ENCODE assay signal across 22 mouse cellular contexts in the genomic region with DNA sequence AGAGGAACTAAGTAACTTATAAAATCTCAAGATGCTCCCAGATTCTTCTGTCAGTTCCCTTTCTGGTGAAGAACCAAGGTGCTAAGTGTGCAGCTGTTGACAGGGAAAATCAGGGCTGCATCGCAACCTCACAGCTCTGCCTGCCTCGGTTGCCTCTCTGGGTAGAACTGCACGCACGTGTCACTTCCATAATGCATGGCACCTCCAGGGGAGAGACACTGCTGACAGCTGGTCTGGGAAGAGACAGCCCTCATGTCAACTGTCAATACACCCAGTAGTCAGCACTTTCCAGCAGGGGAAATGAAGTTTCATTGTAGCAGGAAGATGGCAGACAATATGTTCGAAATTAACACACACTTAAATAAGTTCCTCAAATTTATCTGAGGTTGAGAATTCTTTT.
DNase-seq lines count a peak whose midpoint lies in the region; ATAC-seq and TF ChIP-seq lines count a peak whose summit lies in the region.
"Had no signal": no experiment of that assay in that cellular context is flagged by ENCODE, and none has a peak within 500 bp of the region (broad histone marks: within the 10 kb centered on the region; RNA-seq: fewer than 3 reads in every experiment).

No protein-coding gene starts in this region.

- no peak for TF ChIP-seq POLR2A in heart, adult 2 months (IDR thresholded peaks at IDR 0.05; ENCODE audit: insufficient read depth, low read depth, low read length)
- no peak for TF ChIP-seq POLR2A in bone marrow macrophage, adult 2 months (IDR thresholded peaks at IDR 0.05; ENCODE audit: borderline replicate concordance, low read depth, low read length)

- no peak overlapping the region for H3K4me3 ChIP-seq in heart, adult 2 months
- no peak overlapping the region for H3K4me3 ChIP-seq in bone marrow macrophage, adult 2 months (ENCODE audit: insufficient read depth, low read length)
- H3K4me3 ChIP-seq in macrophage (ENCODE audit: inconsistent target), result no peak overlapping the region
- H3K4me3 ChIP-seq: embryonic facial prominence, embryonic 10.5 days; embryonic facial prominence, embryonic 13.5 days; erythroblast, embryonic 14.5 days; forebrain, embryonic 12.5 days; forebrain, embryonic 15.5 days; hindbrain, embryonic 12.5 days; hindbrain, embryonic 15.5 days had no signal

- H3K79me2 ChIP-seq in heart, adult 2 months (replicated peaks; ENCODE audit: control insufficient read depth, insufficient read depth, low read length), result no peaks in the 10 kb centered on the region
- no peaks in the 10 kb centered on the region for H3K79me2 ChIP-seq in macrophage (ENCODE audit: inconsistent target)

- peak; percentile 16; the same call in 1 of the 2 replicates for ATAC-seq in monocyte, adult 5-6 weeks (replicated peaks; ENCODE audit: insufficient number of reproducible peaks, low FRiP score, low TSS enrichment, poor library complexity, severe bottlenecking)
- ATAC-seq: activated CD4-positive, CD25-positive, alpha-beta regulatory T cell, adult 4 months; forebrain, embryonic 15.5 days had no signal

- H3K27ac ChIP-seq in heart, adult 2 months, result no peak overlapping the region
- peak overlapping the region; percentile 86 for H3K27ac ChIP-seq in bone marrow macrophage, adult 2 months (ENCODE audit: insufficient read depth, low read depth, low read length)
- peak overlapping the region; percentile 43 for H3K27ac ChIP-seq in macrophage
- H3K27ac ChIP-seq: embryonic facial prominence, embryonic 10.5 days; embryonic facial prominence, embryonic 13.5 days; forebrain, embryonic 12.5 days; forebrain, embryonic 15.5 days; hindbrain, embryonic 12.5 days; hindbrain, embryonic 15.5 days had no signal

- peak; percentile 93 for DNase-seq in heart, adult 11 months
- DNase-seq in heart, adult 2 months, result no peak
- no peak for DNase-seq in natural killer cell, adult 2 months (ENCODE audit: low spot score in 2 of 2)
- no peak for DNase-seq in left cerebral cortex, postnatal 14 days (ENCODE audit: low spot score in 2 of 2)
- DNase-seq: adrenal gland, adult 8-10 months; adrenal gland, postnatal 25 days; cerebellum, adult 2 months; cerebellum, adult 9-11 months; cerebellum, postnatal 25 days; embryo, embryonic 11 days; gastrocnemius, postnatal 25 days had no signal

- H3K27me3 ChIP-seq in heart, adult 2 months (ENCODE audit: control insufficient read depth, insufficient read depth, low read length), result no peaks in the 10 kb centered on the region
- H3K27me3 ChIP-seq: embryonic facial prominence, embryonic 13.5 days; forebrain, embryonic 15.5 days; hindbrain, embryonic 12.5 days; hindbrain, embryonic 15.5 days had no signal

- WGBS in heart, adult 2 months, result 70% methylated on average over 5 of the region's 5 CpGs
- WGBS in macrophage (ENCODE audit: missing documents), result 59% methylated on average over 5 of the region's 5 CpGs

- no peak for TF ChIP-seq EP300 in heart, adult 2 months (IDR thresholded peaks at IDR 0.05; ENCODE audit: insufficient read depth, low read depth, low read length)

- TF ChIP-seq CTCF in heart, adult 2 months (IDR thresholded peaks at IDR 0.05), result no peak
- TF ChIP-seq CTCF in bone marrow macrophage, adult 2 months (IDR thresholded peaks at IDR 0.05; ENCODE audit: low read depth, low read length), result no peak

- no peaks in the 10 kb centered on the region for H3K36me3 ChIP-seq in heart, adult 2 months (ENCODE audit: control insufficient read depth, insufficient read depth, low read length)
- H3K36me3 ChIP-seq in macrophage (ENCODE audit: inconsistent target), result no peaks in the 10 kb centered on the region
- H3K36me3 ChIP-seq: embryonic facial prominence, embryonic 10.5 days; embryonic facial prominence, embryonic 13.5 days; forebrain, embryonic 12.5 days; forebrain, embryonic 15.5 days; hindbrain, embryonic 12.5 days; hindbrain, embryonic 15.5 days had no signal

- no peaks in the 10 kb centered on the region; the same call in 1 of the 2 replicates for H3K4me1 ChIP-seq in heart, adult 2 months (ENCODE audit: control insufficient read depth, insufficient read depth, low read length)
- H3K4me1 ChIP-seq in bone marrow macrophage, adult 2 months (ENCODE audit: control insufficient read depth, insufficient read depth, low read length), result peaks cover 12% of the 10 kb centered on the region

- intact Hi-C loops in heart, adult 2 months (cut with DNase I), result no loop called here
- intact Hi-C loops in left cerebral cortex, postnatal 14 days (cut with DNase I), result no loop called here

- no peak overlapping the region for H3K9ac ChIP-seq in heart, adult 2 months (ENCODE audit: low read depth, low read length)
- H3K9ac ChIP-seq: embryonic facial prominence, embryonic 13.5 days; forebrain, embryonic 12.5 days; forebrain, embryonic 15.5 days; hindbrain, embryonic 12.5 days; hindbrain, embryonic 15.5 days had no signal
